24 mouse cellular contexts compared by ENCODE assay signal in genomic region chr11:68280001-68280510, GRCm38 (mm10).
DNase-seq lines count a peak whose midpoint lies in the region; ATAC-seq lines count a peak whose summit lies in the region.
"Had no signal": no experiment of that assay in that cellular context is flagged by ENCODE, and none has a peak within 500 bp of the region (broad histone marks: within the 10 kb centered on the region; RNA-seq: fewer than 3 reads in every experiment).

No protein-coding gene starts in this region.

- intact Hi-C loops in heart, postnatal 10 days (cut with DNase I), result no loop called here

- no peaks in the 10 kb centered on the region for H3K36me3 ChIP-seq in heart, embryonic 12.5 days
- no peaks in the 10 kb centered on the region for H3K36me3 ChIP-seq in kidney, embryonic 16.5 days (ENCODE audit: insufficient read depth, low read length)
- 0 out of 2 replicates have a peak, but pooled peaks cover 4% of the 10 kb centered on the region for H3K36me3 ChIP-seq in embryonic facial prominence, embryonic 10.5 days (replicated peaks)
- H3K36me3 ChIP-seq in stomach, embryonic 14.5 days (ENCODE audit: control insufficient read depth, insufficient read depth, low read length), result no peaks in the 10 kb centered on the region
- H3K36me3 ChIP-seq: embryonic facial prominence, embryonic 12.5 days; forebrain, embryonic 15.5 days; G1E; heart, embryonic 15.5 days; intestine, embryonic 15.5 days; limb, embryonic 13.5 days; liver, embryonic 13.5 days; midbrain, embryonic 13.5 days; neural tube, embryonic 13.5 days had no signal

- 68% methylated on average over 10 of the region's 10 CpGs for WGBS in heart, embryonic 12.5 days
- WGBS in kidney, embryonic 16.5 days, result 60% methylated on average over 10 of the region's 10 CpGs
- WGBS in embryonic facial prominence, embryonic 10.5 days, result 77% methylated on average over 10 of the region's 10 CpGs
- WGBS in stomach, embryonic 14.5 days, result 45% methylated on average over 10 of the region's 10 CpGs

- no peak overlapping the region for H3K4me2 ChIP-seq in heart, embryonic 12.5 days
- no peak overlapping the region for H3K4me2 ChIP-seq in kidney, embryonic 16.5 days (replicated peaks; ENCODE audit: low read depth, low read length)
- H3K4me2 ChIP-seq in stomach, embryonic 14.5 days (replicated peaks; ENCODE audit: low read depth, low read length), result no peak overlapping the region
- H3K4me2 ChIP-seq: embryonic facial prominence, embryonic 12.5 days; forebrain, embryonic 15.5 days; heart, embryonic 15.5 days; hindbrain, embryonic 14.5 days; intestine, embryonic 15.5 days; limb, embryonic 13.5 days; liver, embryonic 13.5 days; midbrain, embryonic 13.5 days; neural tube, embryonic 13.5 days had no signal

- H3K4me3 ChIP-seq in heart, embryonic 12.5 days, result no peak overlapping the region
- no peak overlapping the region for H3K4me3 ChIP-seq in kidney, embryonic 16.5 days (ENCODE audit: low read length)
- H3K4me3 ChIP-seq in embryonic facial prominence, embryonic 10.5 days, result no peak overlapping the region
- no peak overlapping the region for H3K4me3 ChIP-seq in stomach, embryonic 14.5 days (ENCODE audit: low read depth, low read length)
- H3K4me3 ChIP-seq: embryonic facial prominence, embryonic 12.5 days; erythroblast, embryonic 14.5 days; forebrain, embryonic 15.5 days; heart, embryonic 15.5 days; intestine, embryonic 15.5 days; limb, embryonic 13.5 days; liver, embryonic 13.5 days; midbrain, embryonic 13.5 days; neural tube, embryonic 13.5 days had no signal

- no peak overlapping the region for H3K9ac ChIP-seq in heart, embryonic 12.5 days
- H3K9ac ChIP-seq in kidney, embryonic 16.5 days (replicated peaks; ENCODE audit: low read length), result no peak overlapping the region
- no peak overlapping the region for H3K9ac ChIP-seq in stomach, embryonic 14.5 days (replicated peaks; ENCODE audit: low read depth, low read length)
- H3K9ac ChIP-seq: embryonic facial prominence, embryonic 12.5 days; forebrain, embryonic 15.5 days; heart, embryonic 15.5 days; hindbrain, embryonic 14.5 days; intestine, embryonic 15.5 days; limb, embryonic 13.5 days; liver, embryonic 13.5 days; midbrain, embryonic 13.5 days; neural tube, embryonic 13.5 days had no signal

- H3K4me1 ChIP-seq in heart, embryonic 12.5 days (replicated peaks), result peaks cover 10% of the 10 kb centered on the region; the same call in 1 of the 2 replicates
- H3K4me1 ChIP-seq in kidney, embryonic 16.5 days (ENCODE audit: insufficient read depth, low read length), result peaks cover 11% of the 10 kb centered on the region
- H3K4me1 ChIP-seq in embryonic facial prominence, embryonic 10.5 days, result peaks cover 56% of the 10 kb centered on the region
- peaks cover 18% of the 10 kb centered on the region for H3K4me1 ChIP-seq in stomach, embryonic 14.5 days (ENCODE audit: control insufficient read depth, insufficient read depth, low read length)
- H3K4me1 ChIP-seq: forebrain, embryonic 15.5 days; heart, embryonic 15.5 days; liver, embryonic 13.5 days had no signal

- peaks cover 20% of the 10 kb centered on the region for H3K27me3 ChIP-seq in heart, embryonic 12.5 days (replicated peaks)
- H3K27me3 ChIP-seq in kidney, embryonic 16.5 days (ENCODE audit: insufficient read depth, low read length), result no peaks in the 10 kb centered on the region
- H3K27me3 ChIP-seq in embryonic facial prominence, embryonic 10.5 days (replicated peaks; ENCODE audit: low read depth, poor library complexity, severe bottlenecking), result peaks cover 63% of the 10 kb centered on the region
- no peaks in the 10 kb centered on the region for H3K27me3 ChIP-seq in stomach, embryonic 14.5 days (ENCODE audit: control insufficient read depth, insufficient read depth, low read length)
- H3K27me3 ChIP-seq: forebrain, embryonic 15.5 days; heart, embryonic 15.5 days; intestine, embryonic 15.5 days had no signal

- no peak for ATAC-seq in heart, embryonic 12.5 days (ENCODE audit: insufficient number of reproducible peaks, low FRiP score)
- ATAC-seq in kidney, embryonic 16.5 days (ENCODE audit: low FRiP score, low TSS enrichment), result peak; percentile 51; the same call in 1 of the 2 replicates
- ATAC-seq in stomach, embryonic 14.5 days (ENCODE audit: insufficient number of reproducible peaks, insufficient read depth, low FRiP score, low read depth), result no peak
- ATAC-seq: activated CD4-positive, CD25-positive, alpha-beta regulatory T cell, adult 4 months; forebrain, embryonic 15.5 days; intestine, embryonic 15.5 days; midbrain, embryonic 13.5 days had no signal

- DNase-seq in heart, postnatal 10 days, result peak; percentile 22 to 36
- no peak for DNase-seq in kidney, adult 9 months
- DNase-seq in embryonic facial prominence, embryonic 10.5 days (ENCODE audit: low spot score), result no peak
- DNase-seq in right cerebral cortex, postnatal 14 days, result no peak
- DNase-seq: adrenal gland, postnatal 14 days; cerebellum, adult 9-11 months; gastrocnemius, postnatal 25 days; liver, embryonic 13.5 days; right cerebral cortex, adult 18-20 months; thymus, adult 2 months had no signal

- H3K27ac ChIP-seq in heart, embryonic 12.5 days (ENCODE audit: poor library complexity, severe bottlenecking), result no peak overlapping the region
- no peak overlapping the region for H3K27ac ChIP-seq in kidney, embryonic 16.5 days (ENCODE audit: low read length)
- H3K27ac ChIP-seq in embryonic facial prominence, embryonic 10.5 days (replicated peaks), result peak overlapping the region; percentile 65; the same call in 1 of the 2 replicates
- peak overlapping the region; percentile 33; the same call in 1 of the 2 replicates for H3K27ac ChIP-seq in stomach, embryonic 14.5 days (ENCODE audit: low read length)
- H3K27ac ChIP-seq: embryonic facial prominence, embryonic 12.5 days; forebrain, embryonic 15.5 days; heart, embryonic 15.5 days; hindbrain, embryonic 14.5 days; intestine, embryonic 15.5 days; limb, embryonic 13.5 days; liver, embryonic 13.5 days; midbrain, embryonic 13.5 days; neural tube, embryonic 13.5 days had no signal

- no peaks in the 10 kb centered on the region for H3K9me3 ChIP-seq in heart, embryonic 12.5 days (replicated peaks)
- H3K9me3 ChIP-seq in kidney, embryonic 16.5 days (ENCODE audit: low read length), result no peaks in the 10 kb centered on the region
- H3K9me3 ChIP-seq in embryonic facial prominence, embryonic 10.5 days, result no peaks in the 10 kb centered on the region
- no peaks in the 10 kb centered on the region for H3K9me3 ChIP-seq in stomach, embryonic 14.5 days (ENCODE audit: control insufficient read depth, low read depth, low read length)
- H3K9me3 ChIP-seq: embryonic facial prominence, embryonic 12.5 days; forebrain, embryonic 15.5 days; G1E; heart, embryonic 15.5 days; intestine, embryonic 15.5 days; limb, embryonic 13.5 days; liver, embryonic 13.5 days; midbrain, embryonic 13.5 days; neural tube, embryonic 13.5 days had no signal

Comparison
In these comparisons a context has a peak if more than half of its experiments do, and no peak if none do; other contexts are left out.
1. DNase-seq: peak in heart, postnatal 10 days (2 of 2); none in kidney, adult 9 months (single experiment), embryonic facial prominence, embryonic 10.5 days (single experiment) and right cerebral cortex, postnatal 14 days (single experiment).
2. H3K27ac ChIP-seq: peak in embryonic facial prominence, embryonic 10.5 days (single experiment) and stomach, embryonic 14.5 days (single experiment); none in heart, embryonic 12.5 days (single experiment) and kidney, embryonic 16.5 days (single experiment).